Mouse (Mus musculus) fibroblast of lung, adult 2 months (primary cell): Measurements from ENCODE around the gene S1pr5.
"Not testable (repeated sequence)": the region's sequence is repeated elsewhere in the genome, so short reads cannot be mapped to it uniquely, and the experiment has no call there.

Source experiments
- DNase-seq: peaks from one replicate; pipeline ENCODE4 v3.0.0-alpha.2; 2011; ENCODE audit warnings: low read depth

The S1pr5 gene

GRCm38 (mm10) chr9:21204528-21205272 is 43.5 kb downstream of the S1pr5 start:
- DNase-seq: no peak

GRCm38 (mm10) chr9:21204156-21204527 is 44.1 kb downstream of the S1pr5 start:
- DNase-seq: no peak

- no peak for DNase-seq
Measured at GRCm38 (mm10) chr9:21198960-21199359, 49.3 kb downstream of the S1pr5 start.

GRCm38 (mm10) chr9:21197981-21198380 is 50.3 kb downstream of the S1pr5 start:
- DNase-seq: no peak

GRCm38 (mm10) chr9:21196521-21197433 is 51.5 kb downstream of the S1pr5 start:
- DNase-seq: no peak

- not testable (repeated sequence) for DNase-seq
Measured at GRCm38 (mm10) chr9:21195736-21196505, 52.3 kb downstream of the S1pr5 start.

- DNase-seq: no peak
Measured at GRCm38 (mm10) chr9:21194787-21195493, 53.3 kb downstream of the S1pr5 start.

GRCm38 (mm10) chr9:21193786-21194185 is 54.5 kb downstream of the S1pr5 start:
- no peak for DNase-seq
